Mouse (Mus musculus) left cerebral cortex, adult 9 months (tissue): ENCODE results near the gene Anapc2.
A peak's percentile ranks its signal among the peaks of the same experiment; 100 is the strongest.

Source experiments
- DNase-seq, 2 experiments: peaks; one replicate each; pipeline ENCODE4 v3.0.0; 2022; ENCODE audit warnings: low spot score in 2 of 2

The Anapc2 gene

GRCm38 (mm10) chr2:25303452-25303851, 31.2 kb downstream of the Anapc2 start:
- DNase-seq, result no peak

GRCm38 (mm10) chr2:25303931-25304656, 31.8 kb downstream of the Anapc2 start:
- DNase-seq, result no peak

- DNase-seq, result no peak
These were observed 32.6 kb downstream of the Anapc2 start for GRCm38 (mm10) chr2:25304657-25305541.

GRCm38 (mm10) chr2:25305587-25306359, 33.5 kb downstream of the Anapc2 start:
- no peak for DNase-seq

- no peak for DNase-seq
These were observed 37.9 kb downstream of the Anapc2 start for GRCm38 (mm10) chr2:25310180-25310579.

GRCm38 (mm10) chr2:25310969-25311368, 38.7 kb downstream of the Anapc2 start:
- no peak for DNase-seq

GRCm38 (mm10) chr2:25311491-25311891, 39.2 kb downstream of the Anapc2 start:
- no peak for DNase-seq

GRCm38 (mm10) chr2:25318119-25318966, 46.1 kb downstream of the Anapc2 start:
- DNase-seq, result peak in 1 of 2 experiments; percentile 64

GRCm38 (mm10) chr2:25318971-25319773, 46.9 kb downstream of the Anapc2 start, which contains the start of gene Grin1:
Grin1 (minus strand) TSS chr2:25319187.
- DNase-seq, result peak; percentile 80 to 92

- DNase-seq, result no peak
These were observed 47.8 kb downstream of the Anapc2 start for GRCm38 (mm10) chr2:25320084-25320483.

GRCm38 (mm10) chr2:25326036-25326435, 53.8 kb downstream of the Anapc2 start:
- no peak for DNase-seq

GRCm38 (mm10) chr2:25328440-25328839, 56.2 kb downstream of the Anapc2 start:
- no peak for DNase-seq

- DNase-seq, result no peak
These were observed 59.2 kb downstream of the Anapc2 start for GRCm38 (mm10) chr2:25331470-25331869.

- peak; percentile 97 to 99 for DNase-seq
These were observed 60.2 kb downstream of the Anapc2 start, which contains the start of gene Man1b1 for GRCm38 (mm10) chr2:25332286-25333160. Man1b1 (plus strand) TSS chr2:25332338.

- DNase-seq, result no peak
These were observed 61.3 kb downstream of the Anapc2 start for GRCm38 (mm10) chr2:25333569-25333968.
